Mouse (Mus musculus) CH12.LX (cell line): ENCODE results near the gene Tubgcp6. TPM values are rescaled to one million over a fixed set of nuclear protein-coding genes. Genes with fewer than 3 reads are reported as not detected.

Source experiments
- DNase-seq: peaks from one replicate; pipeline ENCODE4 v3.0.0-alpha.2; 2013; ENCODE audit errors: extremely low read depth
- H3K27ac ChIP-seq: 2 replicates; pipeline ENCODE4 v1.5.1; 2012; ENCODE audit warnings: low read depth, mild to moderate bottlenecking, control low read depth, moderate library complexity; ENCODE audit not compliant: insufficient read depth
- H3K27me3 ChIP-seq: replicated peaks from 2 replicates; pipeline ENCODE3; 2012; ENCODE audit warnings: inconsistent platforms
- H3K36me3 ChIP-seq, 2 experiments: replicated peaks in 1 of 2; 2 replicates each; pipeline versions ENCODE3 to v1.6.1; 2012; ENCODE audit warnings: inconsistent platforms in 1 of 2, low read length in 1 of 2, mild to moderate bottlenecking in 1 of 2, mixed read lengths in 1 of 2, moderate library complexity in 1 of 2; ENCODE audit not compliant: control insufficient read depth in 1 of 2, insufficient read depth in 1 of 2
- H3K4me1 ChIP-seq, 2 experiments: 2 replicates each; pipeline ENCODE4 v1.6.1; 2012; ENCODE audit warnings: inconsistent platforms in 1 of 2, moderate library complexity in 1 of 2; ENCODE audit not compliant: insufficient read depth in 2 of 2, control insufficient read depth in 1 of 2
- H3K4me2 ChIP-seq: 2 replicates; pipeline ENCODE4 v1.6.1; 2012; ENCODE audit warnings: low read depth, mild to moderate bottlenecking, control low read depth; ENCODE audit not compliant: poor library complexity, insufficient read depth, severe bottlenecking
- H3K4me3 ChIP-seq, 3 experiments: fragments of 150-350 bp in 1 of 3; sonication (generic) in 1 of 3; replicated peaks in 1 of 3; 2 replicates each; pipeline versions ENCODE3 to v1.5.1; 2011 to 2012; ENCODE audit warnings: low read depth in 2 of 3, low read length in 2 of 3, mild to moderate bottlenecking in 2 of 3, moderate library complexity in 2 of 3, control low read depth in 1 of 3, improper control_type of control experiment in 1 of 3, inconsistent platforms in 1 of 3, mixed read lengths in 1 of 3; ENCODE audit not compliant: poor library complexity in 1 of 3
- H3K79me2 ChIP-seq: replicated peaks from 2 replicates; pipeline ENCODE4 v1.6.1; 2012; ENCODE audit warnings: mild to moderate bottlenecking, moderate library complexity; ENCODE audit not compliant: control insufficient read depth, poor library complexity, insufficient read depth, severe bottlenecking; ENCODE audit errors: extremely low read depth
- H3K9ac ChIP-seq: 2 replicates; pipeline ENCODE4 v1.6.1; 2012; ENCODE audit warnings: low read depth, mild to moderate bottlenecking, control low read depth, moderate library complexity; ENCODE audit not compliant: insufficient read depth
- H3K9me3 ChIP-seq: replicated peaks from 2 replicates; pipeline ENCODE3; 2012; ENCODE audit warnings: low read length, inconsistent platforms, mixed read lengths
- BHLHE40 ChIP-seq: IDR thresholded peaks from 2 replicates; pipeline ENCODE4 v1.6.1; 2011; ENCODE audit warnings: mild to moderate bottlenecking, low read depth, low read length, improper control_type of control experiment
- CHD1 ChIP-seq: IDR thresholded peaks from 2 replicates; pipeline ENCODE4 v1.6.1; 2012; ENCODE audit warnings: low read depth, low read length, improper control_type of control experiment, inconsistent platforms
- CTCF ChIP-seq, 2 experiments: IDR thresholded peaks in 1 of 2; conservative IDR thresholded peaks in 1 of 2; 2 replicates each; pipeline ENCODE4 v1.5.1; 2011 to 2012; ENCODE audit warnings: low read depth in 2 of 2, low read length in 2 of 2, improper control_type of control experiment in 1 of 2, inconsistent platforms in 1 of 2, mild to moderate bottlenecking in 1 of 2, moderate library complexity in 1 of 2
- E2F4 ChIP-seq: IDR thresholded peaks from 2 replicates; pipeline ENCODE4 v1.6.1; 2011; ENCODE audit warnings: low read depth, low read length, improper control_type of control experiment; ENCODE audit not compliant: insufficient replicate concordance
- ELF1 ChIP-seq: IDR thresholded peaks from 2 replicates; pipeline ENCODE4 v1.6.1; 2014; ENCODE audit warnings: low read depth, mild to moderate bottlenecking, inconsistent platforms, low read length, improper control_type of control experiment
- JUN ChIP-seq: IDR thresholded peaks from 2 replicates; pipeline ENCODE4 v1.6.1; 2011; ENCODE audit warnings: low read depth, mild to moderate bottlenecking, low read length, improper control_type of control experiment, moderate library complexity; ENCODE audit not compliant: insufficient read depth
- MAFK ChIP-seq: IDR thresholded peaks from 2 replicates; pipeline ENCODE4 v1.6.1; 2011; ENCODE audit warnings: low read length, improper control_type of control experiment; ENCODE audit not compliant: insufficient replicate concordance
- MAX ChIP-seq: IDR thresholded peaks from 2 replicates; pipeline ENCODE4 v1.6.1; 2011; ENCODE audit warnings: low read length, improper control_type of control experiment
- MEF2A ChIP-seq: IDR thresholded peaks from 2 replicates; pipeline ENCODE4 v1.6.1; 2014; ENCODE audit warnings: low read depth, mild to moderate bottlenecking, inconsistent platforms, low read length, improper control_type of control experiment, borderline replicate concordance
- MXI1 ChIP-seq: IDR thresholded peaks from 2 replicates; pipeline ENCODE4 v1.6.1; 2011; ENCODE audit warnings: mild to moderate bottlenecking, low read depth, low read length, improper control_type of control experiment
- NRF1 ChIP-seq: IDR thresholded peaks from 2 replicates; pipeline ENCODE4 v1.6.1; 2014; ENCODE audit warnings: low read depth, mild to moderate bottlenecking, inconsistent platforms, low read length, improper control_type of control experiment, moderate library complexity
- PAX5 ChIP-seq: IDR thresholded peaks from 2 replicates; pipeline ENCODE4 v1.6.1; 2012; ENCODE audit warnings: low read length, inconsistent platforms, mixed read lengths
- POLR2AphosphoS2 ChIP-seq: IDR thresholded peaks from 2 replicates; pipeline ENCODE4 v1.6.1; 2011; ENCODE audit warnings: low read depth, low read length, improper control_type of control experiment
- RAD21 ChIP-seq: IDR thresholded peaks from 2 replicates; pipeline ENCODE4 v1.6.1; 2011; ENCODE audit warnings: low read depth, mild to moderate bottlenecking, low read length, improper control_type of control experiment, moderate library complexity
- RCOR1 ChIP-seq: conservative IDR thresholded peaks from 2 replicates; pipeline ENCODE4 v1.6.1; 2012; ENCODE audit warnings: low read depth, mild to moderate bottlenecking, inconsistent platforms, low read length, improper control_type of control experiment
- SIN3A ChIP-seq: IDR thresholded peaks from 2 replicates; pipeline ENCODE4 v1.6.1; 2012; ENCODE audit warnings: low read length, improper control_type of control experiment, inconsistent platforms
- SMC3 ChIP-seq: IDR thresholded peaks from 2 replicates; pipeline ENCODE4 v1.6.1; 2011; ENCODE audit warnings: low read depth, low read length, improper control_type of control experiment
- TCF12 ChIP-seq: IDR thresholded peaks from 2 replicates; pipeline ENCODE4 v1.6.1; 2014; ENCODE audit warnings: low read depth, mild to moderate bottlenecking, inconsistent platforms, low read length, improper control_type of control experiment
- USF2 ChIP-seq: conservative IDR thresholded peaks from 2 replicates; pipeline ENCODE4 v1.6.1; 2011; ENCODE audit warnings: low read depth, low read length, improper control_type of control experiment
- ZC3H11A ChIP-seq: IDR thresholded peaks from 2 replicates; pipeline ENCODE4 v1.6.1; 2012; ENCODE audit warnings: low read depth, mild to moderate bottlenecking, inconsistent platforms, low read length, improper control_type of control experiment
- ZKSCAN1 ChIP-seq: IDR thresholded peaks from 2 replicates; pipeline ENCODE4 v1.6.1; 2012; ENCODE audit warnings: low read depth, inconsistent platforms, low read length, improper control_type of control experiment, borderline replicate concordance
- ZMIZ1 ChIP-seq: IDR thresholded peaks from 2 replicates; pipeline ENCODE4 v1.6.1; 2012; ENCODE audit warnings: low read depth, mild to moderate bottlenecking, inconsistent platforms, low read length, improper control_type of control experiment
- ZNF384 ChIP-seq: IDR thresholded peaks from 2 replicates; pipeline ENCODE4 v1.6.1; 2012; ENCODE audit warnings: low read depth, low read length, improper control_type of control experiment, inconsistent platforms
- dilution Hi-C: fragments of 300-500 bp; cut with MboI; formaldehyde crosslinking; loops from 2 replicates; pipeline ENCODE4 v1.14.3; 2020; ENCODE audit warnings: low sequenced_read_pairs; ENCODE audit not compliant: extremely low pct_unique_long_range_greater_than_20kb, extremely low pct_ligation_motif_present
- in situ Hi-C: fragments of 300-500 bp; cut with MboI; formaldehyde crosslinking; loops from 3 replicates; pipeline ENCODE4 v1.14.3; 2019; ENCODE audit warnings: low sequenced_read_pairs, low pct_ligation_motif_present, low pct_unique_long_range_greater_than_20kb, mixed read lengths
- polyA plus RNA-seq: library from polyadenylated mRNA; unstranded; fragments of >175 nt; gene quantifications from 2 replicates; pipeline ENCODE4 v1.2.1, GENCODE M21; 2012; ENCODE audit warnings: low read depth; ENCODE audit not compliant: insufficient read length
- total RNA-seq, 2 experiments: library from RNA; depleted of rRNA; stranded (reverse); fragments of 300-350 nt in 1 of 2; fragments of >200 nt in 1 of 2; gene quantifications; 2 replicates each; pipeline ENCODE4 v1.2.3; 2012 to 2014

Tubgcp6 gene
- total and polyA plus RNA-seq, 3 experiments = 12.7 to 17.0 (median 13.3) TPM

DNA sequence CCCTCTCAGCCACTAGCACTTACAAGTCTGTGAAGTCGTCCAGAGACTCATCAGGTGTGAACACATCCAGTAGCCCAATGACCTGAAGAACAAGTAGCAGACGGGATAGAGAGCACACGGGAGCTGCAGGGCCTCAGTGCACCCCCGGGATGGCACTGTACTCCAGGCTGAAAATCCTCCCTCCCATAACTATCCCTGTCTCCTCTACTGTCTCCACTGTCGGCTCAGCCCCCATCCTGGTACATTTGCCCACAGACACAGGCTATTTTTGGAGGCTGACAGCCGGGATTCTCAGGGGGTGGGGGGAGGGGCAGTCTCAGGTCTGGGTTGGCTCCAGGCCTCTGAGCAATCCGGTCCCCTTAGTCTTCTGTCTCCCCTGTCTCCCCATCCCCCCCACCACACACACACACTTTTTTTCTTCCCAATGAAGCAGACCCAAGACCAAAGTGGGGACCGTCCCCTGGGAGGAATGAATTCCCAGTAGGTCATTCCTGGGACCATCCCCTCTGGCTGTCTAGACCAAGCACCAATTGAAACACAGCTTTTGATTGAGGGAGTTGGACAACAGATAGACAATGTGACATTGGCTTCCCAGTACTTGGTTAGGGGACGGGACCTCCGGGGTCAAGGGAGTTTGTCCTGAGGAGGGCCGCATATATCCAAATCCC lies 14.6 kb upstream of the Tubgcp6 start:
- Histone ChIP-seq H3K36me3 (no peaks in the 10 kb centered on the region), H3K4me2 (no peak overlapping the region), H3K79me2 (no peaks in the 10 kb centered on the region), H3K4me3 (no peak overlapping the region), H3K27me3 (peaks cover 77% of the 10 kb centered on the region), H3K9me3 (no peaks in the 10 kb centered on the region), H3K4me1 (peaks cover 0 to 10% of the 10 kb centered on the region in 2 experiments; a peak in 2 of 4 replicates), H3K9ac (no peak overlapping the region), H3K27ac (no peak overlapping the region)
- dilution Hi-C loops (no loop called here), in situ Hi-C loops (no loop called here)
- no peak for DNase-seq
- TF ChIP-seq MEF2A (no peak), E2F4 (no peak), MAFK (no peak), RAD21 (no peak), POLR2AphosphoS2 (no peak), RCOR1 (no peak), ZC3H11A (no peak)

DNA sequence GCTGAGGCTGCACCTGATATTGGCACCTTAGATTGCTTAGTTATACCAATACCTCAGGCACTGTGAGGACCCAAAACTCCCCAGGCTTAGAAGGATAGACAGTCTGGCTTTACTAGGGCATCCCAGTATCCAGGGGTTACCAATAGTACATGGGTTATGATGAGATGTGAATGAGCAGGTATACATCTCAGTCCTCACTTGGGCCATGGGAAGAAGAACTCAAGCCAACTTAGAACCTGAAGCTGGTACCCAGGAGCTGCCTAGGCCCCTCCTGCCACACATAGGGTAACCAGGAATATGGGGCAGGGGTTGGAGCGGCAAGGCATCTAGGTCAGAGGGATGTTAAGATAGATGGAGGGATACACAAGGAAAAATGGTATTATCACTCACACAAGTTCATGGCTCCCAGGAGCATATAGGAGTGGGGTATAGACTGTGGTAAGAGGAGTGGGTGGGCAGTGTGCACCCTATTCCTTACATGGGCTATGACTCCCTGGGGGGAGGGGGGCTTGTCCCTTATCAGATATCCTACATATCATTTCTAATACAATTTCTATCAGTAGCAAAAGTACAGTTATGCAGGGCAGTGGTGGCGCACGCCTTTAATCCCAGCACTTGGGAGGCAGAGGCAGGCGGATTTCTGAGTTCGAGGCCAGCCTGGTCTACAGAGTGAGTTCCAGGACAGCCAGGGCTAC lies 13.7 kb upstream of the Tubgcp6 start:
- dilution Hi-C loops = no loop called here
- peaks cover 83% of the 10 kb centered on the region for H3K27me3 ChIP-seq
- TF ChIP-seq ZMIZ1 = no peak
- TF ChIP-seq TCF12 = no peak
- TF ChIP-seq MXI1 = no peak
- TF ChIP-seq ZNF384 = no peak

DNA sequence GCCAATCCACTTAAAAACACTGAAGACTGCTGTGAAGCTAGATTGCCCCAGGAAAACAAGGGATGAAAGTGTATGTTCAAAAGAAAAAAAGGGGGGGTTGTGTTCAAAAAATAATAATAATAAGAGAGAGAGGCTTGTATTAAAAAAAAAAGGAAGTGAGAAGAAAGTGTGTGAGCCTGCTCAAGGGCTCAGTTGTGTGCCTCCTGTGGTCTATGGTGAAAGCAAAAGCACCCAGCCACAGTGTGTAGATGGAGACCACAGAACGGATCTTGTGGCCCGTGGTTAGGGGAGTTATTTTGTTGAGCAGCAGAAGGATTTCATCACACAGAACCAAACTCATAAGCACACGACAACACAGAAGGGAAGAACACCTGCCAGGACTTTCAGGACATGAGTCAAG lies 8.4 kb upstream of the Tubgcp6 start:
- Histone ChIP-seq H3K9ac (no peak overlapping the region), H3K4me1 (peaks cover 21 to 57% of the 10 kb centered on the region in 2 experiments), H3K9me3 (no peaks in the 10 kb centered on the region), H3K4me3 (no peak overlapping the region), H3K36me3 (peaks cover 0 to 7% of the 10 kb centered on the region in 2 experiments), H3K27me3 (peaks cover 48% of the 10 kb centered on the region), H3K79me2 (no peaks in the 10 kb centered on the region), H3K4me2 (peak overlapping the region; percentile 60), H3K27ac (no peak overlapping the region)
- dilution Hi-C loops (no loop called here), in situ Hi-C loops (no loop called here)
- DNase-seq = peak; percentile 93
- TF ChIP-seq PAX5 (no peak), JUN (peak; percentile 9; the same call in 1 of the 2 replicates), TCF12 (peak; percentile 83; the same call in 1 of the 2 replicates), POLR2AphosphoS2 (no peak), MAX (peak; percentile 64), RAD21 (no peak), CHD1 (no peak), ELF1 (peak; percentile 39; the same call in 1 of the 2 replicates), ZKSCAN1 (no peak), SIN3A (peak; percentile 69), ZNF384 (peak; percentile 89), NRF1 (0 out of 2 replicates have a peak, but pooled peaks have one; percentile 41), SMC3 (no peak), CTCF (conservative IDR thresholded peaks at IDR 0.05 in 1 of 2, IDR thresholded peaks at IDR 0.05 in 1 of 2; ENCODE audit: low read depth in 2 of 2, low read length in 2 of 2) (peak in 1 of 2 experiments; percentile 9; a peak in 1 of 4 replicates), BHLHE40 (peak; percentile 95), USF2 (no peak)

More for the DNA sequence above, 13.7 kb upstream of the Tubgcp6 start:
- Histone ChIP-seq H3K4me2 (no peak overlapping the region), H3K9me3 (no peaks in the 10 kb centered on the region), H3K9ac (no peak overlapping the region), H3K27ac (no peak overlapping the region), H3K4me3 (no peak overlapping the region), H3K79me2 (no peaks in the 10 kb centered on the region), H3K4me1 (peaks cover 6 to 20% of the 10 kb centered on the region in 2 experiments), H3K36me3 (no peaks in the 10 kb centered on the region)
- in situ Hi-C loops = no loop called here
- no peak for DNase-seq
